Mouse (Mus musculus) fibroblast of lung, adult 2 months (primary cell): ENCODE measurements around the gene Tmem108.
A peak's percentile ranks its signal among the peaks of the same experiment; 100 is the strongest.

ENCODE experiments used
- DNase-seq: peaks from one replicate; pipeline ENCODE4 v3.0.0-alpha.2; 2011; ENCODE audit warnings: low read depth

Gene Tmem108

DNA sequence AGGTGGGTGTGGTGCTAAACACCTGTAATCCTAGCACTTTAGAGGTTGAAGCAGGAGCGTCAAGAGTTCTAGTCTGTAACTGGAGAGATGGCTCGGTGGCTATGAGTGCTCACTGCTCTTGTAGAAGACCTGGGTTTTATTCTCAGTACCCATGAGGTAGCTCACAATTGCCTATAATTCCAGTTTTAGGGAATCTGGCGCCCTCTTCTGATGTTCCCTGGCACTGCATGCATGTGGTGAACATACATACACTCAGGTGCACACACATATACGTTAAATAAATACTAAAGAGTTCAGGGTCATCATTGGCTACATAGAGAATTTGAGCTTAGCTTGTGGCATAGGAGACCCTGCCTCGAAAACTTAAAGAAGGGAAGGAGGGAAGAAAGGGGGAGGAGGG is 317.0 kb downstream of the Tmem108 start:
- no peak for DNase-seq

DNA sequence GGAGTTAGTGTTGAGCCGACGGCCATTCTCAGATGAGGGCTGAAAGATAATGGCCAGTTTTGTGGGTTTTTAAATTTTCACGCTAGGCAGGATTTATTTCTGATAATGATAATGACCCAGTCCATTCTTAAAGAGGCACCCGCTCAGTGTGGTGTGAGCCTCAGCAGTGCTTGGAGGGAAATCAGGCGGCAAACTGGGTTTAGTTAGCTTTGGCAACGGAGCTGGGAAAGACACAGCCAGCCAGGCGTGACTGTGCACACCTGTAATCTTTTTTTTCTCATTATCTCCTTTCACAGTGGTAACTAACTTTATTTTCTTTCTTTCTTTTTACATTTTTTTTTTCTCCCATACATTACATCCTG is 317.8 kb downstream of the Tmem108 start:
- DNase-seq: no peak

DNA sequence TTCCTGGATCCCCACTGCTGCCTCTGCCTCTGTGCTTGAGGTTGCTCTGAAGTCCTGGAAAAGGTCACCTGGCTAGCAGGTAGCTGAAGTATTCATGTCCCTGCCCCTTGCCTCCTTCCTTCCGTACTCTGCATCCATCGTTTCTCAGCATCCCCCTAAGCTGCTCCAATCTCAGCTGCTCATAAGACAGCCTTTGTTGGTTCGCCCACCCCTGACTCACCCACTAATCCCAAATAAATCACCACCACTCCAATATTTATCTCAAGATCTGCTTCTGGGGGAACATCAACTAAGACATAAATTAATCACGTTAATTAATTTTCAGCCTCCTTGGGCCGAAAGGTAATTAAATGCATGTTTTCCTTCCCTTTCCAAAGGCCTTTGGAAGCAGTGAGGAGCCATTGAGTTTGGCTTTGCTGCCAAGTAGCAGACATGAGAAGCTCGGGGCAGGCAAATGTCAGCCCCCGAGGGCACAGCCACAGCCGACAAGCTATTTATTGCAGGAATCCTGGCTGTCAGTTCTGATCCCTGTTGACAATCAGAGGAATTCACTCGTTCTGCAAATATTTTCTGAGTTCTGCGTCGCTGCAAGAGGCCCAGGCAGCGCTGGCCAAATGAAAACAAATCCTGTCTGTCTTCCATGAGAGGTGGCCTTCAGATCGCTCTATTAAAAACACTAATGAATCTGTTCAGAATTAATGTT is 318.4 kb downstream of the Tmem108 start:
- DNase-seq: no peak

DNA sequence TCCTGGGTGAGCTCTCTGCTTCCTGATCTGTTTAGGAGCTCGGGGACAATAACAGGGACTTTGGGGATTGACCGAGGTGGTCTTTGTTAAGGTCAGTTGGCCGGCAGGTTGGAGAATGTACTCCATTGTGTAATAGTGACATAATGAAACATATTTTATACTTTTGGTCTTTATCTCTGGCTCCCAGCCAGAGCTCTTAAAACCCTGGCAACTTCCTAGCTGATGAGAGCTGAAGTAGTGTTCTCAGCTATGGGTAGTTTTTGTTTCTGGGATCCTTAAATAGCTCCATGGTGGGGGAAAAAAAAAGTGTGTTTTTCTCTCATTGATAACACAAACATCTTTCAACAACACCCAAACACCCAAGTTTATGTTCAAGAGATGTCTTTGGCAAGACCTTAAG is 321.0 kb downstream of the Tmem108 start:
- no peak for DNase-seq

DNA sequence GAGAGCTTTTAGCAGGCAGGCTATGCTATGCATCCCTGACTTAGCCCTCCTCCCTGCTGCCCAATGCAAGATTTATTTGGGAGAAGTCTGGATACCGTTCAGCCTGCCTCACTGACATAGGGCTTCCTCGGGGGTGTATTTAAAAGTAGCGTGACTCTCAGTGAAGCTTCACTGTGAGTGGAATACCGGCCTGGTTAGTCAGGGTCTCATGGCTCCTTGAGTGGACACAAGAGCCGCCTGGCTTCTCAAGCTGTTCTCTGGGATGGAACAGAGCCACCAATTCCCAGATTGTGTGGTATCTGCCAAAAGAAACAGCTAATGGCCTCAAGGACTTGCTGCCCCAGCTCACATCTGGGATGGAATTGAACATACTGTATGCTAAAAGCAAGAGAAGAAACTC is 324.5 kb downstream of the Tmem108 start:
- DNase-seq: peak; percentile 89

DNA sequence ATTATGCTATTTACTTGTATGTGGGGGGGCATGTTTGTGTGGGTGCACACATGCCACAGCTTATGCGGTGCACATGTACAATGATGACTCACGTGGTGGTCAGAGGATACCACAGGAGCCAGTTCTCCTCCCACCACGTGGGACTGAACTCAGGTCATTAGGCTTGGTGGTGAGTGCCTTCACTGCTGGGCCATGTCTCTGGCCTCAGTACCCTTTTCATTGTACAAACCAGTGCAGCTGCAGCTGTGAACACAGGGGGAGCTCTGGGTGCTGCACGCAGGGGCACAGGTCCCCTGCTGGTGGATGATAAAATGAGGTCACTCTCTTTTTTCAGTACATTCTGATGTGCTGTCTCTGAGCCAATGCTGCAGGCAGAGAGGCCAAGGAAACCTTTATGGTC is 327.5 kb downstream of the Tmem108 start:
- no peak for DNase-seq
